Mouse (Mus musculus) small intestine, adult 2 months (tissue): ENCODE data around the gene Inca1.

Source experiments
- CTCF ChIP-seq: fragments of 200-500 bp; IDR thresholded peaks from 2 replicates; pipeline ENCODE4 v1.5.1; 2012; ENCODE audit warnings: low read depth, mild to moderate bottlenecking, control low read depth, inconsistent platforms, low read length, moderate library complexity, mixed read lengths; ENCODE audit not compliant: insufficient replicate concordance, insufficient read length; ENCODE audit errors: extremely low read depth
- POLR2A ChIP-seq: fragments of 200-500 bp; IDR thresholded peaks from 2 replicates; pipeline ENCODE4 v1.6.1; 2012; ENCODE audit warnings: low read depth, mild to moderate bottlenecking, control low read depth, inconsistent platforms, low read length, moderate library complexity

DNA sequence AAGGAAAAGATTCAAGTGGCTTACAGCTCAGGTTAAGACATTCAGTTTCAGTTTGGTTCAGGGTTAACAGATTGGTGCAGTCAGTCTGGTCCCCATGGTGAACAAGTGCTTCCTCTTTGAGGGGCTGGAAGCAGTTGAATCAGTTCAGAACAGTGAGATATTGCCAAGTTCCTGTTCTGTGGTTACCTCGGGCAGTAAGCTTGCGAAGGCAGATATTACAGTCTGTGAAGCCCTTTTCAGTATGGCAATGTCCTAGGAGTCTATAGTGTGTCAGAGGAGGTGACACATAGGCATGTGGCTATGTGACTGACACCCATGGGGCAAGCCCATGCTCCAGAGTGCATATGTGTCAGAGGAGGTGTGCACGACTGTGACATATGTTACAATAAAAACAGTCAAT, 20.6 kb upstream of the Inca1 start:
- TF ChIP-seq CTCF = no peak
- no peak for TF ChIP-seq POLR2A
